Mouse (Mus musculus) frontal cortex, postnatal 25 days (tissue): ENCODE results near the gene Hoxa5.

ENCODE experiments used
- DNase-seq, 2 experiments: peaks; one replicate each; pipeline ENCODE4 v3.0.0; 2022; ENCODE audit warnings: low spot score in 2 of 2

The Hoxa5 gene

GRCm38 (mm10) chr6:52204050-52204752 lies at the start of gene Hoxa5:
Gene Hoxa5 (minus strand): TSS chr6:52204587.
- DNase-seq = no peak

- DNase-seq = no peak
Observed at GRCm38 (mm10) chr6:52253511-52254500, 49.4 kb upstream of the Hoxa5 start.

GRCm38 (mm10) chr6:52252775-52253376 lies 48.5 kb upstream of the Hoxa5 start:
- DNase-seq = no peak

GRCm38 (mm10) chr6:52252016-52252774 lies 47.8 kb upstream of the Hoxa5 start:
- DNase-seq = no peak

GRCm38 (mm10) chr6:52251177-52251879 lies 46.9 kb upstream of the Hoxa5 start:
- DNase-seq = no peak

- no peak for DNase-seq
Observed at GRCm38 (mm10) chr6:52249826-52250225, 45.4 kb upstream of the Hoxa5 start.

- no peak for DNase-seq
Observed at GRCm38 (mm10) chr6:52249415-52249738, 45.0 kb upstream of the Hoxa5 start.

GRCm38 (mm10) chr6:52248638-52249414 lies 44.4 kb upstream of the Hoxa5 start:
- DNase-seq = no peak

GRCm38 (mm10) chr6:52247766-52248637 lies 43.6 kb upstream of the Hoxa5 start:
- no peak for DNase-seq

GRCm38 (mm10) chr6:52246916-52247315 lies 42.5 kb upstream of the Hoxa5 start:
- no peak for DNase-seq

GRCm38 (mm10) chr6:52246403-52246803 lies 42.0 kb upstream of the Hoxa5 start:
- DNase-seq = no peak

- no peak for DNase-seq
Observed at GRCm38 (mm10) chr6:52245757-52246142, 41.4 kb upstream of the Hoxa5 start, which contains the start of gene Hoxa11. Gene Hoxa11 (minus strand): TSS chr6:52245810.

- DNase-seq = no peak
Observed at GRCm38 (mm10) chr6:52245040-52245756, 40.8 kb upstream of the Hoxa5 start.

GRCm38 (mm10) chr6:52244471-52245039 lies 40.2 kb upstream of the Hoxa5 start:
- DNase-seq = no peak

- DNase-seq = no peak
Observed at GRCm38 (mm10) chr6:52243681-52244121, 39.3 kb upstream of the Hoxa5 start.

GRCm38 (mm10) chr6:52242801-52243332 lies 38.5 kb upstream of the Hoxa5 start:
- DNase-seq = no peak

- no peak for DNase-seq
Observed at GRCm38 (mm10) chr6:52241001-52241621, 36.7 kb upstream of the Hoxa5 start.
